Mouse (Mus musculus) thymus, postnatal 36 days (tissue): ENCODE data around the gene Bmp2k.
"Not testable (repeated sequence)": the region's sequence is repeated elsewhere in the genome, so short reads cannot be mapped to it uniquely, and the experiment has no call there.

ENCODE experiments used
- DNase-seq, 2 experiments: peaks; one replicate each; pipeline ENCODE4 v3.0.0; 2022; ENCODE audit warnings: mixed read lengths in 2 of 2

Bmp2k gene

GRCm38 (mm10) chr5:97004178-97005030, 6.9 kb downstream of the Bmp2k start:
- DNase-seq: no peak

GRCm38 (mm10) chr5:97005891-97006290, 8.4 kb downstream of the Bmp2k start:
- no peak for DNase-seq

GRCm38 (mm10) chr5:97006929-97007328, 9.4 kb downstream of the Bmp2k start:
- no peak for DNase-seq

- no peak for DNase-seq
Measured at GRCm38 (mm10) chr5:97007496-97007895, 10.0 kb downstream of the Bmp2k start.

GRCm38 (mm10) chr5:97009140-97009539, 11.7 kb downstream of the Bmp2k start:
- not testable (repeated sequence) for DNase-seq

GRCm38 (mm10) chr5:97009601-97010335, 12.3 kb downstream of the Bmp2k start:
- DNase-seq: no peak

- DNase-seq: no peak
Measured at GRCm38 (mm10) chr5:97015781-97016508, 18.5 kb downstream of the Bmp2k start.

- no peak for DNase-seq
Measured at GRCm38 (mm10) chr5:97016842-97017577, 19.5 kb downstream of the Bmp2k start.

- no peak for DNase-seq
Measured at GRCm38 (mm10) chr5:97022305-97023278, 25.1 kb downstream of the Bmp2k start.

- no peak for DNase-seq
Measured at GRCm38 (mm10) chr5:97024834-97025233, 27.3 kb downstream of the Bmp2k start.

- DNase-seq: no peak
Measured at GRCm38 (mm10) chr5:97025650-97026049, 28.2 kb downstream of the Bmp2k start.

- DNase-seq: no peak
Measured at GRCm38 (mm10) chr5:97028004-97028403, 30.5 kb downstream of the Bmp2k start.

GRCm38 (mm10) chr5:97028840-97029239, 31.4 kb downstream of the Bmp2k start:
- DNase-seq: not testable (repeated sequence)

GRCm38 (mm10) chr5:97031771-97032170, 34.3 kb downstream of the Bmp2k start:
- DNase-seq: no peak

GRCm38 (mm10) chr5:97045260-97045659, 47.8 kb downstream of the Bmp2k start:
- no peak for DNase-seq

- no peak for DNase-seq
Measured at GRCm38 (mm10) chr5:97046680-97047079, 49.2 kb downstream of the Bmp2k start.

- no peak for DNase-seq
Measured at GRCm38 (mm10) chr5:97048905-97049304, 51.4 kb downstream of the Bmp2k start.

- no peak for DNase-seq
Measured at GRCm38 (mm10) chr5:97054166-97054565, 56.7 kb downstream of the Bmp2k start.

- DNase-seq: no peak
Measured at GRCm38 (mm10) chr5:97054801-97055200, 57.3 kb downstream of the Bmp2k start.

- no peak for DNase-seq
Measured at GRCm38 (mm10) chr5:97055511-97056068, 58.1 kb downstream of the Bmp2k start.

- no peak for DNase-seq
Measured at GRCm38 (mm10) chr5:97056359-97056758, 58.9 kb downstream of the Bmp2k start.
